17 mouse cellular contexts compared by ENCODE assay signal in genomic region chr2:6674401-6674800, GRCm38 (mm10).
A peak's percentile ranks its signal among the peaks of the same experiment; 100 is the strongest.
DNase-seq lines count a peak whose midpoint lies in the region; ATAC-seq lines count a peak whose summit lies in the region.
"Had no signal": no experiment of that assay in that cellular context is flagged by ENCODE, and none has a peak within 500 bp of the region (broad histone marks: within the 10 kb centered on the region; RNA-seq: fewer than 3 reads in every experiment).

No protein-coding gene starts in this region.

- ATAC-seq in common myeloid progenitor, adult 5-6 weeks (replicated peaks; ENCODE audit: low read depth, poor library complexity, severe bottlenecking): peak; percentile 80
- ATAC-seq in megakaryocyte progenitor cell, adult 5-6 weeks (replicated peaks; ENCODE audit: poor library complexity): peak; percentile 67
- ATAC-seq: forebrain, embryonic 14.5 days had no signal

- DNase-seq in heart, adult 11 months: peak; percentile 12
- DNase-seq in heart, postnatal 4 days: no peak
- no peak for DNase-seq in kidney, adult 8-10 months
- DNase-seq in kidney, adult 9 months: no peak
- no peak for DNase-seq in kidney, adult 18-20 months
- DNase-seq: adrenal gland, adult 8-10 months; adrenal gland, postnatal 36 days; cerebellum, adult 2 months; cerebellum, postnatal 10 days; embryo, embryonic 11 days; gastrocnemius, adult 2 months; gastrocnemius, postnatal 25 days; heart, adult 18-20 months; heart, postnatal 14 days had no signal
